Mouse (Mus musculus): ENCODE measurements around the gene Bcl2l10.

- TF ChIP-seq CTCF (IDR thresholded peaks at IDR 0.05; ENCODE audit: low read depth, low read length) (no peak), POLR2A (IDR thresholded peaks at IDR 0.05; ENCODE audit: extremely low read depth, insufficient read depth, low read length) (no peak)
Measured at GRCm38 (mm10) chr9:75313138-75313831, 34.3 kb upstream of the Bcl2l10 start.

Data from liver, adult 2 months (tissue).